Mouse (Mus musculus) ES-E14 (cell line): ENCODE data around the gene Olfr1305. TPM values are rescaled to one million over a fixed set of nuclear protein-coding genes. Genes with fewer than 3 reads are reported as not detected.

ENCODE experiments used
- DNase-seq: peaks from one replicate; pipeline ENCODE4 v3.0.0-alpha.2; 2013; ENCODE audit warnings: low read depth, low spot score
- H3K27ac ChIP-seq: 2 replicates; pipeline ENCODE4 v1.5.1; 2012; ENCODE audit warnings: low read depth, mild to moderate bottlenecking, low read length, moderate library complexity, mixed read lengths; ENCODE audit not compliant: poor library complexity, insufficient read depth, severe bottlenecking
- H3K36me3 ChIP-seq: 2 replicates; pipeline ENCODE4 v1.6.1; 2012; ENCODE audit warnings: mild to moderate bottlenecking, low read length, moderate library complexity, mixed read lengths; ENCODE audit not compliant: control insufficient read depth, poor library complexity, insufficient read depth, severe bottlenecking
- H3K4me1 ChIP-seq, 2 experiments: fragments of 150-350 bp in 1 of 2; sonication (generic) in 1 of 2; 2 replicates each; pipeline ENCODE4 v1.6.1; 2012; ENCODE audit warnings: low read length in 2 of 2, mild to moderate bottlenecking in 1 of 2, mixed read lengths in 1 of 2; ENCODE audit not compliant: control insufficient read depth in 2 of 2, insufficient read depth in 2 of 2, poor library complexity in 1 of 2
- H3K4me3 ChIP-seq, 2 experiments: fragments of 150-350 bp in 1 of 2; sonication (generic) in 1 of 2; 2 replicates each; pipeline ENCODE4 v1.5.1; 2012; ENCODE audit warnings: low read length in 2 of 2, low read depth in 1 of 2, mild to moderate bottlenecking in 1 of 2, mixed read lengths in 1 of 2; ENCODE audit not compliant: insufficient read depth in 1 of 2, poor library complexity in 1 of 2, severe bottlenecking in 1 of 2
- H3K9ac ChIP-seq: 2 replicates; pipeline ENCODE4 v1.6.1; 2012; ENCODE audit warnings: low read depth, mild to moderate bottlenecking, low read length, mixed read lengths; ENCODE audit not compliant: poor library complexity, insufficient read depth, severe bottlenecking
- H3K9me3 ChIP-seq: fragments of 150-350 bp; sonication (generic); 2 replicates; pipeline ENCODE4 v1.6.1; 2012; ENCODE audit warnings: low read depth, mild to moderate bottlenecking, low read length; ENCODE audit not compliant: control insufficient read depth, insufficient read depth
- CHD2 ChIP-seq: IDR thresholded peaks from 2 replicates; pipeline ENCODE4 v1.6.1; 2014; ENCODE audit warnings: mild to moderate bottlenecking, low read depth, low read length, inconsistent platforms
- HCFC1 ChIP-seq: IDR thresholded peaks from 2 replicates; pipeline ENCODE4 v1.6.1; 2012; ENCODE audit warnings: low read length, inconsistent platforms, borderline replicate concordance; ENCODE audit not compliant: insufficient read depth
- MAFK ChIP-seq: IDR thresholded peaks from 2 replicates; pipeline ENCODE4 v1.6.1; 2014; ENCODE audit warnings: mild to moderate bottlenecking, low read depth, low read length, inconsistent platforms; ENCODE audit not compliant: insufficient read depth
- ZC3H11A ChIP-seq: IDR thresholded peaks from 2 replicates; pipeline ENCODE4 v1.6.1; 2012; ENCODE audit warnings: low read depth, mild to moderate bottlenecking, inconsistent platforms, low read length, borderline replicate concordance
- ZNF384 ChIP-seq: IDR thresholded peaks from 2 replicates; pipeline ENCODE4 v1.6.1; 2012; ENCODE audit warnings: low read depth, low read length, inconsistent platforms
- in situ Hi-C, 2 experiments: fragments of 600-800 bp; cut with MboI; formaldehyde crosslinking; loops; one replicate each; pipeline ENCODE4 v1.15.1; 2025; ENCODE audit warnings: low sequenced_read_pairs in 2 of 2, inconsistent platforms in 1 of 2; ENCODE audit not compliant: unreplicated experiment in 2 of 2
- total RNA-seq: library from RNA; depleted of rRNA; stranded (reverse); fragments of 300-350 nt; gene quantifications from 2 replicates; pipeline ENCODE4 v1.2.3, GENCODE M21; 2012; rRNA removed

Gene Olfr1305
- total RNA-seq, result not detected in 2 replicates

- DNase-seq, result no peak
- Histone ChIP-seq H3K4me3 (no peak within 1 kb of the TSS), H3K9ac (no peak within 1 kb of the TSS), H3K27ac (no peak within 1 kb of the TSS), H3K4me1 (no peaks in the 10 kb centered on the region), H3K36me3 (no peaks in the 10 kb centered on the region), H3K9me3 (no peaks in the 10 kb centered on the region)
- in situ Hi-C loops, result no loop called here
- TF ChIP-seq MAFK, result no peak
- TF ChIP-seq ZC3H11A, result no peak
- TF ChIP-seq HCFC1, result no peak
- no peak for TF ChIP-seq ZNF384
- no peak for TF ChIP-seq CHD2
Observed at GRCm38 (mm10) chr2:111877049-111877448, at the start of gene Olfr1305. Olfr1305 (minus strand) TSS chr2:111877149.

GRCm38 (mm10) chr2:111916171-111916570, 39.2 kb upstream of the Olfr1305 start, which contains the start of gene Olfr1306:
Olfr1306 (minus strand) TSS chr2:111916271.
- no peak within 1 kb of the TSS for H3K9ac ChIP-seq
- no peak for DNase-seq
- no peaks in the 10 kb centered on the region for H3K36me3 ChIP-seq
- TF ChIP-seq MAFK, result no peak
- TF ChIP-seq CHD2, result no peak
- no peak for TF ChIP-seq ZC3H11A
- TF ChIP-seq HCFC1, result no peak
- TF ChIP-seq ZNF384, result no peak
- H3K4me1 ChIP-seq, result no peaks in the 10 kb centered on the region
- H3K9me3 ChIP-seq, result no peaks in the 10 kb centered on the region
- no peak within 1 kb of the TSS for H3K27ac ChIP-seq
- no peak within 1 kb of the TSS for H3K4me3 ChIP-seq
- in situ Hi-C loops, result no loop called here

- Histone ChIP-seq H3K4me1 (no peaks in the 10 kb centered on the region), H3K9ac (no peak within 1 kb of the TSS), H3K36me3 (no peaks in the 10 kb centered on the region), H3K4me3 (no peak within 1 kb of the TSS), H3K27ac (no peak within 1 kb of the TSS), H3K9me3 (no peaks in the 10 kb centered on the region)
- DNase-seq, result no peak
- in situ Hi-C loops, result no loop called here
- no peak for TF ChIP-seq ZC3H11A
- TF ChIP-seq MAFK, result no peak
- TF ChIP-seq ZNF384, result no peak
- no peak for TF ChIP-seq HCFC1
- no peak for TF ChIP-seq CHD2
Observed at GRCm38 (mm10) chr2:111820240-111820639, 56.7 kb downstream of the Olfr1305 start, which contains the start of gene Olfr1303. Olfr1303 (minus strand) TSS chr2:111820340.

Other genes starting within 250 kb of the Olfr1305 start
- gene Olfr1298, start 227.9 kb downstream of the Olfr1305 start, total RNA-seq, result not detected in 2 replicates
- not detected in 2 replicates for gene Olfr1299, start 215.7 kb downstream of the Olfr1305 start, total RNA-seq
- not detected in 2 replicates for gene Olfr1301, start 126.1 kb downstream of the Olfr1305 start, total RNA-seq
- gene Olfr1302, start 99.7 kb downstream of the Olfr1305 start, total RNA-seq, result not detected in 2 replicates
- gene Olfr1303, start 56.8 kb downstream of the Olfr1305 start, total RNA-seq, result not detected in 2 replicates
- not detected in 2 replicates for gene Olfr1306, start 39.1 kb upstream of the Olfr1305 start, total RNA-seq
- gene Olfr1307, start 72.3 kb upstream of the Olfr1305 start, total RNA-seq, result not detected in 2 replicates
- not detected in 2 replicates for gene Olfr1308, start 87.8 kb upstream of the Olfr1305 start, total RNA-seq
- gene Olfr1309, start 113.1 kb upstream of the Olfr1305 start, total RNA-seq, result not detected in 2 replicates
- not detected in 2 replicates for gene Olfr1310, start 135.6 kb upstream of the Olfr1305 start, total RNA-seq
- not detected in 2 replicates for gene Olfr1311, start 147.3 kb upstream of the Olfr1305 start, total RNA-seq
- gene Olfr1312, start 173.1 kb upstream of the Olfr1305 start, total RNA-seq, result not detected in 2 replicates
- not detected in 2 replicates for gene Olfr1313, start 200.7 kb upstream of the Olfr1305 start, total RNA-seq
- gene Olfr1314, start 219.6 kb upstream of the Olfr1305 start, total RNA-seq, result not detected in 2 replicates
- gene Olfr1315-ps1, start 238.3 kb upstream of the Olfr1305 start, total RNA-seq, result not detected in 2 replicates